ENCODE assay signal across 8 mouse cellular contexts in genomic region chr1:40324457-40324856, GRCm38 (mm10). TPM values are rescaled to one million over a fixed set of nuclear protein-coding genes. Genes with fewer than 3 reads are reported as not detected.
DNase-seq lines count a peak whose midpoint lies in the region; ATAC-seq and TF ChIP-seq lines count a peak whose summit lies in the region.

Gene Il1rl2 (plus strand): TSS chr1:40324610.

- peak; percentile 75 for DNase-seq in CD4-positive helper T cell, adult 2 months (ENCODE audit: low read depth, low spot score)
- peak; percentile 5 for DNase-seq in hindlimb bud, embryonic 11.5 days (ENCODE audit: extremely low spot score, low read depth, low spot score)
- no peak for DNase-seq in liver, postnatal 0 days
- DNase-seq in frontal cortex, postnatal 14 days (ENCODE audit: low spot score in 2 of 2): no peak
- DNase-seq in adrenal gland, adult 18-20 months (ENCODE audit: low spot score in 2 of 2): no peak

- H3K4me3 ChIP-seq in forebrain, embryonic 16.5 days (replicated peaks; ENCODE audit: low read length): peak within 1 kb of the TSS; percentile 44
- H3K4me3 ChIP-seq in liver, postnatal 0 days (ENCODE audit: low read depth, low read length): peak within 1 kb of the TSS; percentile 43
- peak within 1 kb of the TSS; percentile 37 for H3K4me3 ChIP-seq in neural tube, embryonic 13.5 days

- H3K36me3 ChIP-seq in forebrain, embryonic 16.5 days (ENCODE audit: control insufficient read depth, insufficient read depth): no peaks in the 10 kb centered on the region
- no peaks in the 10 kb centered on the region for H3K36me3 ChIP-seq in liver, postnatal 0 days (replicated peaks; ENCODE audit: insufficient read depth, low read length)
- no peaks in the 10 kb centered on the region for H3K36me3 ChIP-seq in neural tube, embryonic 13.5 days

- peaks cover 21% of the 10 kb centered on the region for H3K27me3 ChIP-seq in forebrain, embryonic 16.5 days (replicated peaks; ENCODE audit: control insufficient read depth, insufficient read depth, low read length)
- H3K27me3 ChIP-seq in liver, postnatal 0 days (ENCODE audit: insufficient read depth, low read length): no peaks in the 10 kb centered on the region
- peaks cover 49% of the 10 kb centered on the region for H3K27me3 ChIP-seq in neural tube, embryonic 13.5 days

- H3K27ac ChIP-seq in forebrain, embryonic 16.5 days (ENCODE audit: low read length): no peak within 1 kb of the TSS
- H3K27ac ChIP-seq in liver, postnatal 0 days (ENCODE audit: low read depth): 0 out of 2 replicates have a peak within 1 kb of the TSS, but pooled peaks have one; percentile 39
- H3K27ac ChIP-seq in neural tube, embryonic 13.5 days (replicated peaks): no peak within 1 kb of the TSS

- ATAC-seq in activated CD4-positive, CD25-positive, alpha-beta regulatory T cell, adult 4 months: peak; percentile 58
- no peak for ATAC-seq in forebrain, embryonic 16.5 days
- ATAC-seq in liver, postnatal 0 days: no peak
- ATAC-seq in neural tube, embryonic 13.5 days (ENCODE audit: low read depth): no peak

- H3K4me1 ChIP-seq in forebrain, embryonic 16.5 days (replicated peaks; ENCODE audit: control insufficient read depth, insufficient read depth, low read length): peaks cover 10% of the 10 kb centered on the region
- H3K4me1 ChIP-seq in liver, postnatal 0 days (ENCODE audit: insufficient read depth): peaks cover 40% of the 10 kb centered on the region
- peaks cover 13% of the 10 kb centered on the region for H3K4me1 ChIP-seq in neural tube, embryonic 13.5 days (replicated peaks)

- H3K4me2 ChIP-seq in forebrain, embryonic 16.5 days (ENCODE audit: low read length): peak within 1 kb of the TSS; percentile 59
- peak within 1 kb of the TSS; percentile 94 for H3K4me2 ChIP-seq in liver, postnatal 0 days (ENCODE audit: low read depth, low read length)
- H3K4me2 ChIP-seq in neural tube, embryonic 13.5 days: peak within 1 kb of the TSS; percentile 63

- no peak for TF ChIP-seq EP300 in liver, postnatal 0 days (IDR thresholded peaks at IDR 0.05; ENCODE audit: low read depth)

- WGBS in forebrain, embryonic 16.5 days: 41% methylated on average over 6 of the region's 6 CpGs
- WGBS in liver, postnatal 0 days (ENCODE audit: insufficient replicate concordance): 30% methylated on average over 6 of the region's 6 CpGs
- 49% methylated on average over 6 of the region's 6 CpGs for WGBS in neural tube, embryonic 13.5 days

- TF ChIP-seq CTCF in liver, postnatal 0 days (IDR thresholded peaks at IDR 0.05; ENCODE audit: low read depth): no peak

- H3K9ac ChIP-seq in forebrain, embryonic 16.5 days (replicated peaks; ENCODE audit: low read depth, low read length): 0 out of 2 replicates have a peak within 1 kb of the TSS, but pooled peaks have one; percentile 46
- peak within 1 kb of the TSS; percentile 59 for H3K9ac ChIP-seq in liver, postnatal 0 days (replicated peaks)
- peak within 1 kb of the TSS; percentile 52 for H3K9ac ChIP-seq in neural tube, embryonic 13.5 days

- H3K9me3 ChIP-seq in forebrain, embryonic 16.5 days (ENCODE audit: control insufficient read depth, low read length): no peaks in the 10 kb centered on the region
- no peaks in the 10 kb centered on the region for H3K9me3 ChIP-seq in liver, postnatal 0 days (ENCODE audit: low read length)
- no peaks in the 10 kb centered on the region for H3K9me3 ChIP-seq in neural tube, embryonic 13.5 days

RNA-seq across cellular contexts. Expression of gene Il1rl2, which starts in this region (rescaled TPM):
- polyA plus RNA-seq in activated CD4-positive, CD25-positive, alpha-beta regulatory T cell, adult 4 months (2017; shearing (Covaris generic)): 1 to 10 TPM; 1.3 to 1.5 TPM
- polyA plus RNA-seq in forebrain, embryonic 16.5 days (2015; fragmentation: Nextera tagmentation; extraction: Ambion mirVana): 1.1 and 1.2 TPM in 2 replicates
- 0.90 and 1.1 TPM in 2 replicates for polyA plus RNA-seq in liver, postnatal 0 days (2015; fragmentation: Nextera tagmentation; extraction: Ambion mirVana)
- 1.7 and 1.8 TPM in 2 replicates for polyA plus RNA-seq in neural tube, embryonic 13.5 days (2015; fragmentation: Nextera tagmentation; extraction: Ambion mirVana)
- 1 to 10 TPM; 1.0 to 1.3 TPM for total RNA-seq in adrenal gland, adult 18-20 months (2021)

Comparison
In these comparisons a context has a peak if more than half of its experiments do, and no peak if none do; other contexts are left out.
1. DNase-seq: peak in CD4-positive helper T cell, adult 2 months (single experiment) and hindlimb bud, embryonic 11.5 days (single experiment); none in liver, postnatal 0 days (single experiment), frontal cortex, postnatal 14 days (0 of 2) and adrenal gland, adult 18-20 months (0 of 2).
2. Peak in every context shown above with its lines, with median percentiles within 50 percentile points of each other: H3K4me2 ChIP-seq, H3K4me3 ChIP-seq and H3K9ac ChIP-seq.